ENCODE assay signal across 20 mouse cellular contexts in the genomic region with DNA sequence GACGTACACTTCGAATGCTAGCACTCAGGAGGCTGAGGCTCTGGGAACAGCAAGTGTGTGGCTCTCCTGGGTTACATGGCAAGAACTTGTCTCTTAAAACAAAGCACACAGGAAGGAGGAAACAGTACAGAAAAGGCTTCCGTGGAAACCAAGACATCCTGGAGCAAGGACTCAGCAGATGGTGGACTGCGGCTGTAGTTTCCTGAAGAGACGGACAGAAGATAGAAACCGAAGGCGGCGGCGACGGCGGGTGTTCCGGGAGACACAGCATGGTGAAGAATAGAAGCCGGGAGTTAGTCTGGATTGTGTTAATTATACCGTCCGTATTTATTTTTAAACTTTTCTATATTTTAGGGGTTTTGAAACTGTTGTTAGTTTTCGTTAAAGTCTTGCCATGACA. TPM values are rescaled to one million over a fixed set of nuclear protein-coding genes. Genes with fewer than 3 reads are reported as not detected.
DNase-seq lines count a peak whose midpoint lies in the region; ATAC-seq and TF ChIP-seq lines count a peak whose summit lies in the region.
"Had no signal": no experiment of that assay in that cellular context is flagged by ENCODE, and none has a peak within 500 bp of the region (broad histone marks: within the 10 kb centered on the region; RNA-seq: fewer than 3 reads in every experiment).

No protein-coding gene starts in this region.

- no peak for TF ChIP-seq POLR2A in bone marrow, adult 2 months (IDR thresholded peaks at IDR 0.05; ENCODE audit: borderline replicate concordance, control insufficient read depth, low read depth, low read length)
- TF ChIP-seq POLR2A in olfactory bulb, adult 2 months (IDR thresholded peaks at IDR 0.05; ENCODE audit: insufficient read depth, low read depth, low read length) = no peak

- H3K36me3 ChIP-seq in hindbrain, embryonic 13.5 days = no peaks in the 10 kb centered on the region
- H3K36me3 ChIP-seq in neural tube, embryonic 15.5 days = no peaks in the 10 kb centered on the region
- H3K36me3 ChIP-seq in hindbrain, embryonic 14.5 days (replicated peaks; ENCODE audit: control insufficient read depth, insufficient read depth) = no peaks in the 10 kb centered on the region
- H3K36me3 ChIP-seq: embryonic facial prominence, embryonic 10.5 days; intestine, embryonic 15.5 days; kidney, embryonic 15.5 days; midbrain, embryonic 15.5 days had no signal

- no peak overlapping the region for H3K4me2 ChIP-seq in hindbrain, embryonic 13.5 days
- no peak overlapping the region for H3K4me2 ChIP-seq in neural tube, embryonic 15.5 days
- no peak overlapping the region for H3K4me2 ChIP-seq in hindbrain, embryonic 14.5 days (replicated peaks)
- H3K4me2 ChIP-seq: intestine, embryonic 15.5 days; kidney, embryonic 15.5 days; midbrain, embryonic 15.5 days had no signal

- no peak for DNase-seq in gastrocnemius, adult 2 months
- no peak for DNase-seq in gastrocnemius, postnatal 4 days (ENCODE audit: low spot score in 2 of 2)
- peak; percentile 18 for DNase-seq in induced T-regulatory cell, adult 2 months (ENCODE audit: low read depth)
- DNase-seq in hindbrain, embryonic 14.5 days (ENCODE audit: low spot score) = no peak
- DNase-seq: adrenal gland, postnatal 25 days; cerebellum, adult 9-11 months; lung, adult 2 months had no signal

- H3K9ac ChIP-seq in hindbrain, embryonic 13.5 days = no peak overlapping the region
- H3K9ac ChIP-seq in neural tube, embryonic 15.5 days (replicated peaks) = no peak overlapping the region
- no peak overlapping the region for H3K9ac ChIP-seq in hindbrain, embryonic 14.5 days
- H3K9ac ChIP-seq: intestine, embryonic 15.5 days; kidney, embryonic 15.5 days; midbrain, embryonic 15.5 days had no signal

- intact Hi-C loops in gastrocnemius, adult 2 months (cut with DNase I) = no loop called here

- H3K9me3 ChIP-seq in hindbrain, embryonic 13.5 days = no peaks in the 10 kb centered on the region
- no peaks in the 10 kb centered on the region for H3K9me3 ChIP-seq in neural tube, embryonic 15.5 days (replicated peaks)
- no peaks in the 10 kb centered on the region for H3K9me3 ChIP-seq in hindbrain, embryonic 14.5 days (ENCODE audit: control insufficient read depth, low read length)
- H3K9me3 ChIP-seq: embryonic facial prominence, embryonic 10.5 days; intestine, embryonic 15.5 days; kidney, embryonic 15.5 days; midbrain, embryonic 15.5 days had no signal

- H3K27me3 ChIP-seq in hindbrain, embryonic 13.5 days = peaks cover 8% of the 10 kb centered on the region
- peaks cover 5% of the 10 kb centered on the region for H3K27me3 ChIP-seq in neural tube, embryonic 15.5 days (replicated peaks)
- H3K27me3 ChIP-seq in hindbrain, embryonic 14.5 days (ENCODE audit: control insufficient read depth, insufficient read depth, low read length) = peaks cover 7% of the 10 kb centered on the region; the same call in 1 of the 2 replicates

- ATAC-seq in hindbrain, embryonic 13.5 days (ENCODE audit: low FRiP score) = no peak
- ATAC-seq in neural tube, embryonic 15.5 days (ENCODE audit: low FRiP score) = no peak
- ATAC-seq in hindbrain, embryonic 14.5 days (ENCODE audit: low FRiP score) = no peak
- ATAC-seq: activated CD4-positive, CD25-positive, alpha-beta regulatory T cell, adult 4 months; forebrain, embryonic 16.5 days; intestine, embryonic 15.5 days; midbrain, embryonic 15.5 days had no signal

- WGBS in bone marrow, adult 2 months = 79% methylated on average over 16 of the region's 16 CpGs
- 49% methylated on average over 16 of the region's 16 CpGs for WGBS in olfactory bulb, adult 2 months
- 93% methylated on average over 16 of the region's 16 CpGs for WGBS in hindbrain, embryonic 13.5 days
- WGBS in neural tube, embryonic 15.5 days = 90% methylated on average over 16 of the region's 16 CpGs
- WGBS in hindbrain, embryonic 14.5 days = 92% methylated on average over 16 of the region's 16 CpGs

- no peak for TF ChIP-seq CTCF in gastrocnemius, adult 2 months (IDR thresholded peaks at IDR 0.05)
- TF ChIP-seq CTCF in bone marrow, adult 2 months (IDR thresholded peaks at IDR 0.05; ENCODE audit: control insufficient read depth, insufficient read depth, low read length) = no peak
- no peak for TF ChIP-seq CTCF in olfactory bulb, adult 2 months (IDR thresholded peaks at IDR 0.05; ENCODE audit: insufficient read depth, low read depth, low read length)

- no peaks in the 10 kb centered on the region; the same call in 1 of the 2 replicates for H3K4me1 ChIP-seq in bone marrow, adult 2 months (ENCODE audit: control insufficient read depth, insufficient read depth, low read length)
- no peaks in the 10 kb centered on the region for H3K4me1 ChIP-seq in olfactory bulb, adult 2 months (ENCODE audit: control insufficient read depth, insufficient read depth, low read length)
- H3K4me1 ChIP-seq in hindbrain, embryonic 13.5 days (replicated peaks) = no peaks in the 10 kb centered on the region
- H3K4me1 ChIP-seq in neural tube, embryonic 15.5 days = no peaks in the 10 kb centered on the region
- no peaks in the 10 kb centered on the region for H3K4me1 ChIP-seq in hindbrain, embryonic 14.5 days (replicated peaks; ENCODE audit: control insufficient read depth, insufficient read depth, low read length)
- H3K4me1 ChIP-seq: intestine, embryonic 15.5 days; midbrain, embryonic 15.5 days had no signal

- H3K27ac ChIP-seq in gastrocnemius, adult 2 months = no peak overlapping the region
- H3K27ac ChIP-seq in bone marrow, adult 2 months (ENCODE audit: control insufficient read depth, insufficient read depth, low read depth, low read length, poor library complexity) = no peak overlapping the region
- H3K27ac ChIP-seq in olfactory bulb, adult 2 months (ENCODE audit: insufficient read depth, low read depth, low read length) = no peak overlapping the region
- H3K27ac ChIP-seq in hindbrain, embryonic 13.5 days = no peak overlapping the region
- H3K27ac ChIP-seq in neural tube, embryonic 15.5 days (replicated peaks) = no peak overlapping the region
- no peak overlapping the region for H3K27ac ChIP-seq in hindbrain, embryonic 14.5 days
- H3K27ac ChIP-seq: intestine, embryonic 15.5 days; kidney, embryonic 15.5 days; macrophage; midbrain, embryonic 15.5 days had no signal

- H3K4me3 ChIP-seq in gastrocnemius, adult 2 months = peak overlapping the region; percentile 27
- peak overlapping the region; percentile 26 for H3K4me3 ChIP-seq in bone marrow, adult 2 months (replicated peaks; ENCODE audit: control insufficient read depth, low read depth, low read length)
- H3K4me3 ChIP-seq in olfactory bulb, adult 2 months (ENCODE audit: insufficient read depth, low read depth, low read length) = peak overlapping the region; percentile 19; the same call in 1 of the 2 replicates
- no peak overlapping the region for H3K4me3 ChIP-seq in hindbrain, embryonic 13.5 days
- H3K4me3 ChIP-seq in neural tube, embryonic 15.5 days (replicated peaks) = no peak overlapping the region
- no peak overlapping the region for H3K4me3 ChIP-seq in hindbrain, embryonic 14.5 days (replicated peaks; ENCODE audit: low read length)
- H3K4me3 ChIP-seq: embryonic facial prominence, embryonic 10.5 days; intestine, embryonic 15.5 days; kidney, embryonic 15.5 days; midbrain, embryonic 15.5 days had no signal

RNA-seq across cellular contexts. Expression of a gene that starts 4.8 kb away (rescaled TPM):
- 1 to 10 TPM in 1 of 2 experiments, under 1 TPM in 1; 0.43 to 1.1 TPM for total RNA-seq in gastrocnemius, adult 2 months (2021)
- total RNA-seq in gastrocnemius, postnatal 4 days (2021) = 1 to 10 TPM; 3.9 to 4.0 TPM
- 2.7 and 13.8 TPM in 2 replicates for polyA plus RNA-seq in bone marrow, adult 2 months (2011; ENCODE audit: insufficient read depth, insufficient read length, low replicate concordance, missing spikeins)
- not detected in 2 replicates for polyA plus RNA-seq in olfactory bulb, adult 2 months (2012; ENCODE audit: insufficient read depth, insufficient read length, low replicate concordance, missing spikeins)
- polyA plus RNA-seq in hindbrain, embryonic 13.5 days (2015; fragmentation: Nextera tagmentation; extraction: Ambion mirVana) = 22.1 and 22.2 TPM in 2 replicates
- 21.2 and 28.4 TPM in 2 replicates for polyA plus RNA-seq in neural tube, embryonic 15.5 days (2015; fragmentation: Nextera tagmentation; extraction: Ambion mirVana)
- polyA plus RNA-seq in hindbrain, embryonic 14.5 days (2014; fragmentation: Nextera tagmentation; extraction: Ambion mirVana) = 25.2 and 27.2 TPM in 2 replicates
- total RNA-seq: liver, adult 2 months had no signal

RNA-seq across cellular contexts. Expression of a gene that starts 6.2 kb away (rescaled TPM):
- total RNA-seq in gastrocnemius, adult 2 months (2021) = 1 to 10 TPM in 1 of 2 experiments, under 1 TPM in 1; 0.69 to 1.1 TPM
- total RNA-seq in gastrocnemius, postnatal 4 days (2021) = 1 to 10 TPM; 3.5 to 4.2 TPM
- polyA plus RNA-seq in bone marrow, adult 2 months (2011; ENCODE audit: insufficient read depth, insufficient read length, low replicate concordance, missing spikeins) = 1.2 TPM in 1 of 2 replicates, not detected in the other
- polyA plus RNA-seq in olfactory bulb, adult 2 months (2012; ENCODE audit: insufficient read depth, insufficient read length, low replicate concordance, missing spikeins) = not detected in 2 replicates
- polyA plus RNA-seq in hindbrain, embryonic 13.5 days (2015; fragmentation: Nextera tagmentation; extraction: Ambion mirVana) = 0.42 and 0.66 TPM in 2 replicates
- 2.1 and 3.1 TPM in 2 replicates for polyA plus RNA-seq in neural tube, embryonic 15.5 days (2015; fragmentation: Nextera tagmentation; extraction: Ambion mirVana)
- 0.39 and 0.65 TPM in 2 replicates for polyA plus RNA-seq in hindbrain, embryonic 14.5 days (2014; fragmentation: Nextera tagmentation; extraction: Ambion mirVana)
- total RNA-seq: liver, adult 2 months had no signal
- polyA plus RNA-seq: activated CD4-positive, CD25-positive, alpha-beta regulatory T cell, adult 4 months; forebrain, embryonic 16.5 days; liver, adult 2 months; macrophage; thymus, postnatal 0 days had no signal

Comparison
In these comparisons a context has a peak if more than half of its experiments do, and no peak if none do; other contexts are left out.
1. H3K4me3 ChIP-seq: peak in gastrocnemius, adult 2 months (single experiment), bone marrow, adult 2 months (single experiment) and olfactory bulb, adult 2 months (single experiment); none in hindbrain, embryonic 13.5 days (single experiment), neural tube, embryonic 15.5 days (single experiment) and hindbrain, embryonic 14.5 days (single experiment).